Mouse (Mus musculus) heart, embryonic 14.5 days (tissue): ENCODE measurements around the gene Trpm1. TPM values are rescaled to one million over a fixed set of nuclear protein-coding genes. Genes with fewer than 3 reads are reported as not detected.

Experiments
- ATAC-seq: fragments of 200-750 bp; cut with Nextera tagmentation; 2 replicates; pipeline ENCODE4 v1.8.0; 2017; ENCODE audit warnings: low read depth, moderate TSS enrichment; ENCODE audit not compliant: insufficient number of reproducible peaks, insufficient read depth, low FRiP score
- H3K27ac ChIP-seq, 2 experiments: fragments of 200-500 bp in 1 of 2; fragments of 300-500 bp in 1 of 2; sonication (generic) in 1 of 2; replicated peaks in 1 of 2; 2 replicates each; pipeline ENCODE4 v1.5.1; 2012 to 2014; ENCODE audit warnings: low read depth in 2 of 2, low read length in 2 of 2, control low read depth in 1 of 2, mild to moderate bottlenecking in 1 of 2, mixed read lengths in 1 of 2; ENCODE audit not compliant: control insufficient read depth in 1 of 2, insufficient read depth in 1 of 2
- H3K27me3 ChIP-seq: fragments of 300-500 bp; sonication (generic); 2 replicates; pipeline ENCODE4 v1.6.1; 2014; ENCODE audit warnings: mild to moderate bottlenecking, low read length, control low read depth; ENCODE audit not compliant: control insufficient read depth, insufficient read depth
- H3K36me3 ChIP-seq: fragments of 300-500 bp; sonication (generic); 2 replicates; pipeline ENCODE4 v1.6.1; 2014; ENCODE audit warnings: mild to moderate bottlenecking, control low read depth, low read length, mixed read lengths; ENCODE audit not compliant: control insufficient read depth, insufficient read depth
- H3K4me1 ChIP-seq, 2 experiments: fragments of 200-500 bp in 1 of 2; fragments of 300-500 bp in 1 of 2; sonication (generic) in 1 of 2; 2 replicates each; pipeline ENCODE4 v1.6.1; 2012 to 2014; ENCODE audit warnings: low read length in 2 of 2, control low read depth in 1 of 2, mixed read lengths in 1 of 2; ENCODE audit not compliant: control insufficient read depth in 2 of 2, insufficient read depth in 2 of 2
- H3K4me2 ChIP-seq: fragments of 300-500 bp; sonication (generic); 2 replicates; pipeline ENCODE4 v1.6.1; 2014; ENCODE audit warnings: mild to moderate bottlenecking, low read length
- H3K4me3 ChIP-seq, 2 experiments: fragments of 200-500 bp in 1 of 2; fragments of 300-500 bp in 1 of 2; sonication (generic) in 1 of 2; 2 replicates each; pipeline ENCODE4 v1.5.1; 2012 to 2014; ENCODE audit warnings: low read length in 2 of 2, mild to moderate bottlenecking in 2 of 2, control low read depth in 1 of 2, low read depth in 1 of 2, moderate library complexity in 1 of 2; ENCODE audit not compliant: control insufficient read depth in 1 of 2, insufficient read depth in 1 of 2
- H3K9ac ChIP-seq: fragments of 300-500 bp; sonication (generic); 2 replicates; pipeline ENCODE4 v1.6.1; 2014; ENCODE audit warnings: mild to moderate bottlenecking, low read length
- H3K9me3 ChIP-seq: fragments of 300-500 bp; sonication (generic); 2 replicates; pipeline ENCODE4 v1.6.1; 2016; ENCODE audit warnings: low read length, control low read depth; ENCODE audit not compliant: control insufficient read depth
- WGBS: fragments of 180-500 bp; shearing (Covaris S2); extraction: QIAGEN DNeasy Blood & Tissue Kit; methylation state at CpG from one replicate; pipeline ENCODE4 v1.1.7; 2014; 5-methylcytosine and 5-hydroxymethylcytosine counted together
- polyA plus RNA-seq: library from polyadenylated mRNA; unstranded; fragments of >200 nt; fragmentation: Nextera tagmentation; extraction: Ambion mirVana; gene quantifications from 2 replicates; pipeline ENCODE4 v1.2.1, GENCODE M21; 2014

The Trpm1 gene
- polyA plus RNA-seq, 1 experiment from 2014 or later, result not detected

GRCm38 (mm10) chr7:64212870-64213269, 59.2 kb downstream of the Trpm1 start:
- Histone ChIP-seq H3K27me3 (no peaks in the 10 kb centered on the region), H3K9me3 (no peaks in the 10 kb centered on the region), H3K4me2 (no peak overlapping the region), H3K4me1 (no peaks in the 10 kb centered on the region), H3K9ac (no peak overlapping the region), H3K27ac (no peak overlapping the region), H3K36me3 (no peaks in the 10 kb centered on the region), H3K4me3 (no peak overlapping the region)
- 79% methylated on average over 4 of the region's 4 CpGs for WGBS
- no peak for ATAC-seq

- H3K27me3 ChIP-seq, result no peaks in the 10 kb centered on the region
- H3K4me1 ChIP-seq, result no peaks in the 10 kb centered on the region
- no peak overlapping the region for H3K4me3 ChIP-seq
- H3K27ac ChIP-seq, result no peak overlapping the region
- no peak overlapping the region for H3K9ac ChIP-seq
- no peak for ATAC-seq
- 54% methylated on average over 4 of the region's 4 CpGs for WGBS
- no peaks in the 10 kb centered on the region for H3K36me3 ChIP-seq
- H3K9me3 ChIP-seq, result no peaks in the 10 kb centered on the region
- no peak overlapping the region for H3K4me2 ChIP-seq
Observed at GRCm38 (mm10) chr7:64214066-64214465, 60.4 kb downstream of the Trpm1 start.

DNA sequence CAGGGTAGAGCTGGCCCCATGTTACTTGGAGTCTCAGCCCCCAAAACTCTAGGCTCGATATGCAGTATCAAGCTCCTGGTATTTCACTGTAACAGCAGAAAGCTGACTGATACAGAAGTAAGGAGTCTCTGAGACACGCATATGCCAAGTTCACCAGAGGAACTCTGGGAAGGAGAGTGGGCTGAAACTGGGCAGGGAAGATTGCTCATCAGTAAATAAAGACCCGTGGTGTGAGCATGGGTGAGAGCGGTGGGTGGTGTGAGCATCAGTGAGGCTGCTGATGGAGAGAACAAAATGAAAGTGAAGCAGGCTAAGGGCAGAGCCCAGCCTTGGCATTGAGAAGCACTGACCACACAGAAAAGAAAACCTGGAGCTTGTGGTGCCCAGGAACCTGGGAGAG, 62.0 kb downstream of the Trpm1 start:
- Histone ChIP-seq H3K27ac (no peak overlapping the region), H3K4me1 (no peaks in the 10 kb centered on the region), H3K9me3 (no peaks in the 10 kb centered on the region), H3K4me3 (no peak overlapping the region), H3K4me2 (no peak overlapping the region), H3K9ac (no peak overlapping the region), H3K36me3 (no peaks in the 10 kb centered on the region), H3K27me3 (no peaks in the 10 kb centered on the region)
- ATAC-seq, result no peak
- 69% methylated on average over 4 of the region's 4 CpGs for WGBS

DNA sequence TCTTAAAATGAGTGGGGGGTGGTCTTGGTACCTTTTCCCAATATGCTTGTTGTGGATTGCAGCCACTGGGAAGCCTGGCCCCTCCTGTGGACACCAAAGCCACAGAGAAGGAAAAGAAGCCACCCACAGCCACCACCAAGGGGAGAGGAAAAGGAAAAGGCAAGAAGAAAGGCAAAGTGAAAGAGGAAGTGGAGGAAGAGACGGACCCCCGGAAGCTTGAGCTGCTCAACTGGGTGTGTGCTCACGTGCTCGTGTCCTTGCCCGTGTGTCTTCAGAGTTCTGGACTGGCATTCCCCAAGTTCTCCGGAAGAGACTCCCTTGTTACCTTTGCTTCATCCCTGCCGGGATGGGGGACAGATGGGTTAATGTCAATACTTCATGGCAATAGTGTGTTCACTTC, 63.8 kb downstream of the Trpm1 start:
- WGBS, result 82% methylated on average over 7 of the region's 7 CpGs
- no peak for ATAC-seq
- no peak overlapping the region for H3K27ac ChIP-seq

DNA sequence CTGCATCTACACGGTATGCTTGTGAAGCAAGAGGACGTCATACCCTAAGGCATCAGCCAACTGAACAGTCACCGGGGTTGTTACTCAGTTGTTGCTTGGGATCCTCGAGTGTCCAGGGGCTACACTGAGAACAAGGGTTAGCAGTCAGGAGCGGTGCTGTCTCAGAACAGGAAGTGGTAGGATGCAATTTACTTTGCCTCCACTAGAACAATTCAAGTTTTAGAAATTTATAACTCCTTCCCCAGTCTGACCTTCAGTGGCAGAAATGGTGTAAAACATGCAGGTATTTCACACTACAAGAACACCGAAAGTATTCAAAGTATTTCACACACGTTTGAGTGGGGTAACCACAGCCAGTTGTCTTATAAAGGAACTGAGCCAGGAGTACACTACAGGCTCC, 66.1 kb downstream of the Trpm1 start:
- H3K4me1 ChIP-seq, result no peaks in the 10 kb centered on the region
- no peak for ATAC-seq
- H3K36me3 ChIP-seq, result no peaks in the 10 kb centered on the region
- no peak overlapping the region for H3K9ac ChIP-seq
- 73% methylated on average over 7 of the region's 7 CpGs for WGBS
- H3K27ac ChIP-seq, result no peak overlapping the region
- no peak overlapping the region for H3K4me2 ChIP-seq
- no peaks in the 10 kb centered on the region for H3K27me3 ChIP-seq
- H3K9me3 ChIP-seq, result no peaks in the 10 kb centered on the region
- H3K4me3 ChIP-seq, result no peak overlapping the region

More for the DNA sequence above, 63.8 kb downstream of the Trpm1 start:
- Histone ChIP-seq H3K9me3 (no peaks in the 10 kb centered on the region), H3K27me3 (no peaks in the 10 kb centered on the region), H3K4me2 (no peak overlapping the region), H3K4me3 (no peak overlapping the region), H3K36me3 (no peaks in the 10 kb centered on the region), H3K9ac (no peak overlapping the region), H3K4me1 (no peaks in the 10 kb centered on the region)

DNA sequence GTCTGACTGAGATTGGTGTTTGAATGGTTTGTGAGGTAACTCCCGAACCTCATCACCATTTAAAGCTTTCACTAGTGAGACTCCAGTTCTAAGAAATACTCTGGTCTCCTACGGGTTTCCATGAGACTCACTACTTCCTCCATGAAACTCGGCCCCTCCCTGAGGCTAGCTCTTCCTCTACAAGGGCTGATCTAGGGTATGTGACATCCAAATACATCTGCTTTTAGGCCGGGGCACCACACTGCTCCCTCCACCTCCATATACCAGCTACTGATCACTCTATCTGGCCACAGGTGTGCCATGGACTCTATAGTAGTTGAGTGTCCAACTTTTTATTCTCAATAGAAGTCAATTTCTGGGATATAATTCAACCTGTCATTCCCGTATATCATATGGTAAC, 69.6 kb downstream of the Trpm1 start:
- Histone ChIP-seq H3K4me2 (no peak overlapping the region), H3K27me3 (no peaks in the 10 kb centered on the region), H3K36me3 (no peaks in the 10 kb centered on the region), H3K4me1 (no peaks in the 10 kb centered on the region), H3K27ac (no peak overlapping the region), H3K9ac (no peak overlapping the region), H3K4me3 (no peak overlapping the region), H3K9me3 (no peaks in the 10 kb centered on the region)
- 83% methylated on average over 5 of the region's 5 CpGs for whole genome bisulfite sequencing
- no peak for ATAC-seq

DNA sequence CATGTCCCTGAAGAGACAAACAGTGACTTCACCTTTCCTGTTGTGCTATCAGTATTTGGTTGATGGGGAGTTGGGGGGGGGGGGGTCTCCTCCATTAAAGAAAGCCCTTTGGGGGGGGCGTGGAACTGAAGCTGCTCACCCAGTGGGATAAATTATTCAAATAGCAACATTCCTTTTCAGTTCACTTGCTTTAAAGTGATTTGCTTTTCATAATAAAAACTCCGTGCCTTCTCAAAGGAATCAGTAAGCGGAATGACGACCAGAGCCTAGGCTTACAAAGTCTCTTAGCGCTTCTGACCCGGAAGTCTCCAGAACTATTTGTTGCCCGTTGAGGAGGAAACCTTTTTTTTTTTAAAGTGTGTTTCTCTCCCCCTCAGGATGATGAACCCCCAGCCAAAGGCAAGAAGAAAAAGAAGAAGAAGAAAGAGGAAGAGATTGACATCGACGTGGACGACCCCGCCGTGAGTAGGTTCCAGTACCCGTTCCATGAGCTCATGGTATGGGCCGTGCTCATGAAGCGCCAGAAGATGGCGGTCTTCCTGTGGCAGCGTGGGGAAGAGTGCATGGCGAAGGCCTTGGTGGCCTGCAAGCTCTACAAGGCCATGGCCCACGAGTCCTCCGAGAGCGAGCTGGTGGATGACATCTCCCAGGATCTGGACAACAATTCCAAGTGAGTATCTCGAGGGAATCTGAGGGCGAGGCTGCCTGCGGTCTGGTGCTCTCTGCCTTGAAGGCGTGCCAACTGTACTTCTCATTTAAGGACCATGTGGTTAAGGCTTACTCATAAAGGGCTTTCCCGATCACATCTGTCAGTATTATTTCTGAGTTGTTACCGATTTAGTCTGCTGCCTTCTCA, 72.9 kb downstream of the Trpm1 start:
- no peak overlapping the region for H3K9ac ChIP-seq
- WGBS, result 88% methylated on average over 27 of the region's 27 CpGs

DNA sequence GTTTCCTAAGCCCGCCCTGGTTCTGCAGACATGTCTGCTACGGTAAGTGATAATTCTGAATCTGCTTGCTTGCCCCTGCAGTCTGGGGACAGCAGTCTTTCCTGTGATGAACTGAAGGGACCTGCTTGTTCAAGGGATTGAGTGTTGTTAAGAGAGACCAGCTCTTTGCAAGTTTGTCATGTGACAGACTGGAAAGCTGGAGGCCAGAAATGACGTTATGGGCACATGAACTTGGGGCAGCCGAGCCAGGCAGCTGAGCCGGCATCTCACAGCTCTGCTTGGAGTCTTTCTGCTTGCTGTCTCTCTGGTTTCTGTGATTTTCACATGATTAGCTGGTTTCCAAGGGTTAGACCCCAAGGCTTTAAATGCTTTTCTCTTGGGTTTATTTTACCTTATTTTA, 74.0 kb downstream of the Trpm1 start:
- H3K4me2 ChIP-seq, result no peak overlapping the region
- ATAC-seq, result no peak
- no peak overlapping the region for H3K27ac ChIP-seq
- H3K4me3 ChIP-seq, result no peak overlapping the region
- no peaks in the 10 kb centered on the region for H3K36me3 ChIP-seq
- WGBS, result 72% methylated on average over 5 of the region's 5 CpGs
- H3K9ac ChIP-seq, result no peak overlapping the region
- no peaks in the 10 kb centered on the region for H3K27me3 ChIP-seq
- no peaks in the 10 kb centered on the region for H3K9me3 ChIP-seq
- H3K4me1 ChIP-seq, result no peaks in the 10 kb centered on the region

More for the DNA sequence above, 72.9 kb downstream of the Trpm1 start:
- H3K4me1 ChIP-seq, result no peaks in the 10 kb centered on the region
- no peak overlapping the region for H3K27ac ChIP-seq
- no peak for ATAC-seq
- no peak overlapping the region for H3K4me2 ChIP-seq
- no peaks in the 10 kb centered on the region for H3K27me3 ChIP-seq
- no peak overlapping the region for H3K4me3 ChIP-seq
- H3K9me3 ChIP-seq, result no peaks in the 10 kb centered on the region
- no peaks in the 10 kb centered on the region for H3K36me3 ChIP-seq
